Mouse (Mus musculus): ENCODE measurements around the gene Large2. TPM values are rescaled to one million over a fixed set of nuclear protein-coding genes. Genes with fewer than 3 reads are reported as not detected.
A peak's percentile ranks its signal among the peaks of the same experiment; 100 is the strongest.

Large2 gene
- polyA plus RNA-seq, 1 experiment from 2014 or later = 2.5 TPM

DNA sequence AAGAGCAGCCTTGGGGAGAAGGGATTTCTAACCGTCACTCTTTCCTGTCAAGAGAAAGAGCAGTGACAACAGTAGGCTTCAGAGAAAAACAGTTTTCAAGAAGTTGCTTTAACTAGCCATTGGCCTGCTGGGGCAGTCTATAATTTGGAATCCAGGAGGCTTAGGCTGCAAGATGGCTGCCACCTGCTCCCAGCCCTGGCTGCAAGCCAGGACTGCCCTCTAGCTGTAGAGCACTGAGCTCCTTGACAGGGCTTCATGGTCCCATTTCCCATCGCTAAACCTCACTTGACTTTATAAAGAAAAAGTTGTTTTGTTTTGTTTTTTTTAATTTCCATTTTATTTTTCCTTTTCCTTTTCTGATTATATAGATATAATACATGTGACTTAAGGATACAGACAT is 43.3 kb downstream of the Large2 start:
- Histone ChIP-seq H3K27me3 (no peaks in the 10 kb centered on the region), H3K36me3 (peaks cover 55% of the 10 kb centered on the region), H3K4me3 (replicated peaks) (no peak overlapping the region), H3K27ac (no peak overlapping the region), H3K4me2 (replicated peaks) (no peak overlapping the region), H3K4me1 (replicated peaks) (0 out of 2 replicates have a peak, but pooled peaks cover 3% of the 10 kb centered on the region), H3K9ac (replicated peaks) (no peak overlapping the region), H3K9me3 (no peaks in the 10 kb centered on the region)
- 82% methylated on average over 2 of the region's 2 CpGs for WGBS
- ATAC-seq = peak; percentile 50; the same call in 1 of the 2 replicates

GRCm38 (mm10) chr2:92330840-92331239 is 43.8 kb downstream of the Large2 start:
- 55% methylated on average over 2 of the region's 2 CpGs for WGBS
- H3K9me3 ChIP-seq = no peaks in the 10 kb centered on the region
- H3K27me3 ChIP-seq = no peaks in the 10 kb centered on the region
- ATAC-seq = no peak
- no peak overlapping the region for H3K9ac ChIP-seq (replicated peaks)
- no peak overlapping the region for H3K4me2 ChIP-seq (replicated peaks)
- 0 out of 2 replicates have a peak, but pooled peaks cover 3% of the 10 kb centered on the region for H3K4me1 ChIP-seq (replicated peaks)
- H3K27ac ChIP-seq = no peak overlapping the region
- H3K36me3 ChIP-seq = peaks cover 59% of the 10 kb centered on the region
- no peak overlapping the region for H3K4me3 ChIP-seq (replicated peaks)

GRCm38 (mm10) chr2:92328206-92328605 is 46.5 kb downstream of the Large2 start:
- 91% methylated on average over 8 of the region's 8 CpGs for WGBS
- 0 out of 2 replicates have a peak, but pooled peaks cover 3% of the 10 kb centered on the region for H3K4me1 ChIP-seq (replicated peaks)

DNA sequence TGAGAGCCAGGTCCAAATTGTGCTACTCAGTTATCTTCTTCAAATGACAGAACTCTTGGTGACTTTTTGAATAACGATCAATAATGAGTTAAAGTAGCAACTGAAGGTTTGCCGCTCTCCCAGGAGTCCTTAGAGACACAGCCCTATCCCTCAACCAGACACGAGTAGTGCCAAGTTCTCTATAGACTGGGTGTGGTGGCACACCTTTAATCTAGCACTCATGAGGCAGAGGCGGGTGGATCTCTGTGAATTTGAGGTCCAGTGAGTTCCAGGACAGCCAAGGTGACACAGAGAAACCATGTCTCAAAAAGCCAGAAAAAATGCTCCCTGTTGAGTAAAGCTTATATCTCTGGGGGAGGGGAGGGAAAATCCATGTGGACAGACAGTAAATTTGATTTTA is 47.1 kb downstream of the Large2 start:
- Histone ChIP-seq H3K27me3 (no peaks in the 10 kb centered on the region), H3K9ac (replicated peaks) (no peak overlapping the region), H3K4me1 (replicated peaks) (0 out of 2 replicates have a peak, but pooled peaks cover 3% of the 10 kb centered on the region), H3K9me3 (no peaks in the 10 kb centered on the region), H3K4me3 (replicated peaks) (no peak overlapping the region), H3K4me2 (replicated peaks) (no peak overlapping the region), H3K36me3 (peaks cover 60% of the 10 kb centered on the region), H3K27ac (no peak overlapping the region)
- WGBS = 94% methylated on average over 4 of the region's 4 CpGs
- no peak for ATAC-seq

More at GRCm38 (mm10) chr2:92328206-92328605, 46.5 kb downstream of the Large2 start:
- Histone ChIP-seq H3K4me2 (replicated peaks) (no peak overlapping the region), H3K9me3 (no peaks in the 10 kb centered on the region), H3K4me3 (replicated peaks) (no peak overlapping the region), H3K27ac (no peak overlapping the region), H3K9ac (replicated peaks) (no peak overlapping the region), H3K27me3 (no peaks in the 10 kb centered on the region), H3K36me3 (peaks cover 58% of the 10 kb centered on the region)
- no peak for ATAC-seq

DNA sequence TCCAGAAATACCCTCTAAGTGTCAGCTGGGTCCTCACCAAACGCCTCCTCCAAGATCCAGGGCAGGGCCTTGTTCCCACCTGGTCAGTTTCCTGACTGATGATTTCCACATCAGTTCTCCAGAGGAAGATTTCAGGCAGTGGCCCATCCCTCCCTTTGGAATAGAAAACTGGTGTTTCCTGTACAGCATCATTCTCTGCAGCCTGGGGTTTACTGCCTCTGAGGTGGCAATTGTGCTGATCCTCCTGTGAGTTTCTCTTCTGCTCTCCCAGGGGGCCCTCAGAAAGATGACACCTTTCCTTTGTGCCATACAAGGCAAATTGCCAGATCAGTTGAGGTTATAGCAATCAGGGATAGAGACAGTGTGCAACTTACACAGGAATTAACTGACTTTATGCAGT is 48.4 kb downstream of the Large2 start:
- WGBS = 96% methylated on average over 1 of the region's 1 CpGs
- H3K9me3 ChIP-seq = no peaks in the 10 kb centered on the region

DNA sequence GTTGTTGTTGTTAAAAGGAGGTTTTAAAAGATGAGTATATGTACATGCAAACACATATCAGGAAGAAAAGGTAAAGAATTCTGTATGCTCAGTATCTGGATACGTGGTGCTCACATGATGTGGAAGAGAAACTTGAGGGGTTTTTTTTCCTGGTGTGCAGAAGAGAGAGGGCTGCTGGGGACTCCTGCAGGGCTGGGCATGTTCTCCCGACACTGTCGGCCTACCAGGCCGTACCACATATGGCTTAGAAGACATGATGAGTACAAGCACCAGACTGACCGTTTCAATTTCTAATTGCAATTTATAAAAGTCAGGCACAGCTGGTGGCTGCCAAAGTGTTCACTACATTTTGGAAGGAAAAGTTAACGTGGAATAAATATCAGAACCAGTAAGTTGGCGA is 49.0 kb downstream of the Large2 start:
- Histone ChIP-seq H3K9ac (replicated peaks) (no peak overlapping the region), H3K36me3 (peaks cover 61% of the 10 kb centered on the region), H3K4me1 (replicated peaks) (0 out of 2 replicates have a peak, but pooled peaks cover 1% of the 10 kb centered on the region), H3K9me3 (no peaks in the 10 kb centered on the region), H3K4me2 (replicated peaks) (no peak overlapping the region), H3K27me3 (no peaks in the 10 kb centered on the region), H3K27ac (no peak overlapping the region), H3K4me3 (replicated peaks) (no peak overlapping the region)
- WGBS = 92% methylated on average over 7 of the region's 7 CpGs
- no peak for ATAC-seq

More for the DNA sequence above, 48.4 kb downstream of the Large2 start:
- no peak overlapping the region for H3K4me2 ChIP-seq (replicated peaks)
- no peak for ATAC-seq
- H3K36me3 ChIP-seq = peaks cover 62% of the 10 kb centered on the region
- H3K4me3 ChIP-seq (replicated peaks) = no peak overlapping the region
- H3K27me3 ChIP-seq = no peaks in the 10 kb centered on the region
- H3K27ac ChIP-seq = no peak overlapping the region
- 0 out of 2 replicates have a peak, but pooled peaks cover 3% of the 10 kb centered on the region for H3K4me1 ChIP-seq (replicated peaks)
- no peak overlapping the region for H3K9ac ChIP-seq (replicated peaks)

GRCm38 (mm10) chr2:92322669-92323068 is 52.0 kb downstream of the Large2 start:
- Histone ChIP-seq H3K27me3 (no peaks in the 10 kb centered on the region), H3K4me1 (replicated peaks) (no peaks in the 10 kb centered on the region), H3K4me2 (replicated peaks) (no peak overlapping the region), H3K36me3 (peaks cover 43% of the 10 kb centered on the region), H3K4me3 (replicated peaks) (no peak overlapping the region), H3K9ac (replicated peaks) (no peak overlapping the region), H3K27ac (no peak overlapping the region), H3K9me3 (no peaks in the 10 kb centered on the region)
- WGBS = 85% methylated on average over 2 of the region's 2 CpGs
- no peak for ATAC-seq

- ATAC-seq = no peak
- Histone ChIP-seq H3K9ac (replicated peaks) (no peak overlapping the region), H3K4me2 (replicated peaks) (no peak overlapping the region), H3K27ac (no peak overlapping the region), H3K36me3 (peaks cover 10% of the 10 kb centered on the region), H3K9me3 (no peaks in the 10 kb centered on the region), H3K4me1 (replicated peaks) (0 out of 2 replicates have a peak, but pooled peaks cover 3% of the 10 kb centered on the region), H3K27me3 (no peaks in the 10 kb centered on the region), H3K4me3 (replicated peaks) (no peak overlapping the region)
- 89% methylated on average over 5 of the region's 5 CpGs for WGBS
Observed at GRCm38 (mm10) chr2:92317228-92317627, 57.4 kb downstream of the Large2 start.

DNA sequence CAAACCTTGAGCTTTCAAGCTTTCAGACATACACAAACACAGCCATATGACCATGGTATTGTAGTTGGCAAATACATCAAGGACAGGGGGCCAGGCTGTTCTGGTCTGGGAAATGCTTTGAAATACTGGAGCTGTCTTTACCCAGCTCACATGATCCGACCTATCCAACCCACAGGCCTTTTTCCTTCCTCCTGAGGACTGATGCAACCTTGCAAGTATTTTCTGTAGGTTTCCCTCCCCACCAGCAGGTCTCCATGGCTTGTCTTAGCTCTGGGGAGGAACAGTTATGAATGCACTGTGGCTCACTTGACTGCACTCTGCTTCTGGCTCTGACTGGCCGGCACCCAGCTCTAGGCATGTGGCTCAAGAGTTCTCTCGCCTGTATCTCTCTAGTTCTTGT is 58.0 kb downstream of the Large2 start:
- no peak overlapping the region for H3K27ac ChIP-seq
- peaks cover 4% of the 10 kb centered on the region for H3K36me3 ChIP-seq
- no peak overlapping the region for H3K4me2 ChIP-seq (replicated peaks)
- H3K9ac ChIP-seq (replicated peaks) = no peak overlapping the region
- H3K4me3 ChIP-seq (replicated peaks) = no peak overlapping the region
- WGBS = 75% methylated on average over 3 of the region's 3 CpGs
- ATAC-seq = no peak
- H3K4me1 ChIP-seq (replicated peaks) = 0 out of 2 replicates have a peak, but pooled peaks cover 3% of the 10 kb centered on the region
- no peaks in the 10 kb centered on the region for H3K9me3 ChIP-seq
- H3K27me3 ChIP-seq = no peaks in the 10 kb centered on the region

Small RNAs within 50 kb of the gene (microRNA-seq; reads per million reads assigned to microRNA genes)
- not detected for gene Mir7000

Other genes starting within 250 kb of the Large2 start
- gene Pex16, start 193 bp downstream of the Large2 start, polyA plus RNA-seq (2015; fragmentation: Nextera tagmentation; extraction: Ambion mirVana) = 32.8 and 36.0 TPM in 2 replicates
- 8.0 and 8.9 TPM in 2 replicates for gene 1700029I15Rik, start 7.7 kb upstream of the Large2 start, polyA plus RNA-seq (2015; fragmentation: Nextera tagmentation; extraction: Ambion mirVana)
- 86.9 and 111 TPM in 2 replicates for gene Mapk8ip1, start 26.4 kb upstream of the Large2 start, polyA plus RNA-seq (2015; fragmentation: Nextera tagmentation; extraction: Ambion mirVana)
- 35.8 and 36.2 TPM in 2 replicates for gene Cry2, start 59.2 kb upstream of the Large2 start, polyA plus RNA-seq (2015; fragmentation: Nextera tagmentation; extraction: Ambion mirVana)
- 8.9 and 10.6 TPM in 2 replicates for gene Slc35c1, start 85.7 kb upstream of the Large2 start, polyA plus RNA-seq (2015; fragmentation: Nextera tagmentation; extraction: Ambion mirVana)
- 26.2 and 35.4 TPM in 2 replicates for gene Chst1, start 224.8 kb upstream of the Large2 start, polyA plus RNA-seq (2015; fragmentation: Nextera tagmentation; extraction: Ambion mirVana)

Data from midbrain, embryonic 13.5 days (tissue).